Mouse (Mus musculus): ENCODE measurements around the gene Tbcd. TPM values are rescaled to one million over a fixed set of nuclear protein-coding genes. Genes with fewer than 3 reads are reported as not detected.

Tbcd gene
- polyA plus RNA-seq, 1 experiment from 2014 or later = 21.2 TPM

- ATAC-seq (peak; percentile 86), DNase-seq (peak; percentile 40)
- H3K9ac ChIP-seq (replicated peaks) = peak overlapping the region; percentile 26; the same call in 1 of the 2 replicates
- peak overlapping the region; percentile 76 for H3K27ac ChIP-seq (ENCODE audit: low read depth)
- H3K4me3 ChIP-seq (ENCODE audit: low read depth, low read length) = no peak overlapping the region
- H3K4me2 ChIP-seq (ENCODE audit: low read depth, low read length) = peak overlapping the region; percentile 34; the same call in 1 of the 2 replicates
- no peaks in the 10 kb centered on the region for H3K9me3 ChIP-seq (ENCODE audit: low read length)
- TF ChIP-seq CTCF (IDR thresholded peaks at IDR 0.05; ENCODE audit: low read depth) (no peak), EP300 (IDR thresholded peaks at IDR 0.05; ENCODE audit: low read depth) (peak; percentile 59; the same call in 1 of the 2 replicates)
- peaks cover 14% of the 10 kb centered on the region; the same call in 1 of the 2 replicates for H3K36me3 ChIP-seq (replicated peaks; ENCODE audit: insufficient read depth, low read length)
- WGBS (ENCODE audit: insufficient replicate concordance) = 63% methylated on average over 5 of the region's 5 CpGs
- H3K27me3 ChIP-seq (ENCODE audit: insufficient read depth, low read length) = no peaks in the 10 kb centered on the region
- H3K4me1 ChIP-seq (ENCODE audit: insufficient read depth) = peaks cover 43% of the 10 kb centered on the region
Observed at GRCm38 (mm10) chr11:121543287-121543856, 91.6 kb downstream of the Tbcd start.

- Histone ChIP-seq H3K4me2 (ENCODE audit: low read depth, low read length) (peak overlapping the region; percentile 34), H3K36me3 (replicated peaks; ENCODE audit: insufficient read depth, low read length) (peaks cover 14% of the 10 kb centered on the region; the same call in 1 of the 2 replicates), H3K4me1 (ENCODE audit: insufficient read depth) (peaks cover 49% of the 10 kb centered on the region), H3K9me3 (ENCODE audit: low read length) (no peaks in the 10 kb centered on the region), H3K27ac (ENCODE audit: low read depth) (peak overlapping the region; percentile 76), H3K4me3 (ENCODE audit: low read depth, low read length) (no peak overlapping the region), H3K9ac (replicated peaks) (peak overlapping the region; percentile 26; the same call in 1 of the 2 replicates), H3K27me3 (ENCODE audit: insufficient read depth, low read length) (no peaks in the 10 kb centered on the region)
- TF ChIP-seq CTCF (IDR thresholded peaks at IDR 0.05; ENCODE audit: low read depth) = no peak
- TF ChIP-seq EP300 (IDR thresholded peaks at IDR 0.05; ENCODE audit: low read depth) = no peak
- ATAC-seq (peak; percentile 27), DNase-seq (no peak)
- 80% methylated on average over 9 of the region's 9 CpGs for WGBS (ENCODE audit: insufficient replicate concordance)
Observed at GRCm38 (mm10) chr11:121543922-121544321, 92.2 kb downstream of the Tbcd start.

- DNase-seq = no peak
- Histone ChIP-seq H3K27me3 (ENCODE audit: insufficient read depth, low read length) (no peaks in the 10 kb centered on the region), H3K36me3 (replicated peaks; ENCODE audit: insufficient read depth, low read length) (peaks cover 14% of the 10 kb centered on the region; the same call in 1 of the 2 replicates), H3K4me3 (ENCODE audit: low read depth, low read length) (no peak overlapping the region), H3K4me1 (ENCODE audit: insufficient read depth) (peaks cover 57% of the 10 kb centered on the region), H3K9ac (replicated peaks) (no peak overlapping the region), H3K27ac (ENCODE audit: low read depth) (peak overlapping the region; percentile 76), H3K9me3 (ENCODE audit: low read length) (no peaks in the 10 kb centered on the region), H3K4me2 (ENCODE audit: low read depth, low read length) (peak overlapping the region; percentile 29; the same call in 1 of the 2 replicates)
- no peak for TF ChIP-seq EP300 (IDR thresholded peaks at IDR 0.05; ENCODE audit: low read depth)
- TF ChIP-seq CTCF (IDR thresholded peaks at IDR 0.05; ENCODE audit: low read depth) = no peak
- no peak for ATAC-seq
- 71% methylated on average over 7 of the region's 7 CpGs for WGBS (ENCODE audit: insufficient replicate concordance)
Observed at GRCm38 (mm10) chr11:121544755-121545397, 93.1 kb downstream of the Tbcd start.

- Histone ChIP-seq H3K27me3 (ENCODE audit: insufficient read depth, low read length) (no peaks in the 10 kb centered on the region), H3K4me2 (ENCODE audit: low read depth, low read length) (no peak overlapping the region), H3K4me3 (ENCODE audit: low read depth, low read length) (no peak overlapping the region), H3K36me3 (replicated peaks; ENCODE audit: insufficient read depth, low read length) (peaks cover 14% of the 10 kb centered on the region; the same call in 1 of the 2 replicates), H3K27ac (ENCODE audit: low read depth) (peak overlapping the region; percentile 76; the same call in 1 of the 2 replicates), H3K4me1 (ENCODE audit: insufficient read depth) (peaks cover 63% of the 10 kb centered on the region), H3K9ac (replicated peaks) (no peak overlapping the region), H3K9me3 (ENCODE audit: low read length) (no peaks in the 10 kb centered on the region)
- ATAC-seq = no peak
- TF ChIP-seq CTCF (IDR thresholded peaks at IDR 0.05; ENCODE audit: low read depth) (no peak), EP300 (IDR thresholded peaks at IDR 0.05; ENCODE audit: low read depth) (no peak)
- whole genome bisulfite sequencing (ENCODE audit: insufficient replicate concordance) = 70% methylated on average over 3 of the region's 3 CpGs
- DNase-seq = no peak
Observed at GRCm38 (mm10) chr11:121545398-121546034, 93.8 kb downstream of the Tbcd start.

GRCm38 (mm10) chr11:121547234-121547633, 95.5 kb downstream of the Tbcd start:
- DNase-seq (no peak), ATAC-seq (peak; percentile 43)
- no peak for TF ChIP-seq CTCF (IDR thresholded peaks at IDR 0.05; ENCODE audit: low read depth)
- TF ChIP-seq EP300 (IDR thresholded peaks at IDR 0.05; ENCODE audit: low read depth) = no peak
- 0 out of 2 replicates have a peak overlapping the region, but pooled peaks have one; percentile 44 for H3K9ac ChIP-seq (replicated peaks)
- H3K4me1 ChIP-seq (ENCODE audit: insufficient read depth) = peaks cover 70% of the 10 kb centered on the region
- H3K27me3 ChIP-seq (ENCODE audit: insufficient read depth, low read length) = no peaks in the 10 kb centered on the region
- WGBS (ENCODE audit: insufficient replicate concordance) = 54% methylated on average over 5 of the region's 5 CpGs
- H3K27ac ChIP-seq (ENCODE audit: low read depth) = peak overlapping the region; percentile 79
- H3K4me2 ChIP-seq (ENCODE audit: low read depth, low read length) = 0 out of 2 replicates have a peak overlapping the region, but pooled peaks have one; percentile 27
- 0 out of 2 replicates have a peak, but pooled peaks cover under 1% of the 10 kb centered on the region for H3K36me3 ChIP-seq (replicated peaks; ENCODE audit: insufficient read depth, low read length)
- H3K4me3 ChIP-seq (ENCODE audit: low read depth, low read length) = no peak overlapping the region
- no peaks in the 10 kb centered on the region for H3K9me3 ChIP-seq (ENCODE audit: low read length)

- H3K4me3 ChIP-seq (ENCODE audit: low read depth, low read length) = no peak overlapping the region
- H3K4me1 ChIP-seq (ENCODE audit: insufficient read depth) = peaks cover 67% of the 10 kb centered on the region
- H3K9me3 ChIP-seq (ENCODE audit: low read length) = no peaks in the 10 kb centered on the region
- TF ChIP-seq CTCF (IDR thresholded peaks at IDR 0.05; ENCODE audit: low read depth) (no peak), EP300 (IDR thresholded peaks at IDR 0.05; ENCODE audit: low read depth) (peak; percentile 92)
- DNase-seq = peak; percentile 64
- H3K27me3 ChIP-seq (ENCODE audit: insufficient read depth, low read length) = no peaks in the 10 kb centered on the region
- H3K36me3 ChIP-seq (replicated peaks; ENCODE audit: insufficient read depth, low read length) = no peaks in the 10 kb centered on the region
- ATAC-seq = peak; percentile 73
- 57% methylated on average over 4 of the region's 4 CpGs for WGBS (ENCODE audit: insufficient replicate concordance)
- H3K27ac ChIP-seq (ENCODE audit: low read depth) = peak overlapping the region; percentile 79
- peak overlapping the region; percentile 3; the same call in 1 of the 2 replicates for H3K4me2 ChIP-seq (ENCODE audit: low read depth, low read length)
- peak overlapping the region; percentile 44; the same call in 1 of the 2 replicates for H3K9ac ChIP-seq (replicated peaks)
Observed at GRCm38 (mm10) chr11:121547925-121548324, 96.2 kb downstream of the Tbcd start.

Measured in liver, postnatal 0 days (tissue).